Comparison of ENCODE assay signal across 28 mouse cellular contexts in genomic region chr11:54815659-54816058, GRCm38 (mm10). TPM values are rescaled to one million over a fixed set of nuclear protein-coding genes. Genes with fewer than 3 reads are reported as not detected.
"Had no signal": no experiment of that assay in that cellular context is flagged by ENCODE, and none has a peak within 500 bp of the region (broad histone marks: within the 10 kb centered on the region; RNA-seq: fewer than 3 reads in every experiment).

No protein-coding gene starts in this region.

- H3K27ac ChIP-seq: embryonic facial prominence, embryonic 10.5 days; embryonic facial prominence, embryonic 12.5 days; embryonic facial prominence, embryonic 13.5 days; embryonic facial prominence, embryonic 15.5 days; forebrain, embryonic 10.5 days; forebrain, embryonic 12.5 days; forebrain, embryonic 13.5 days; forebrain, embryonic 15.5 days; gastrocnemius, adult 2 months; heart, adult 2 months had no signal

- ATAC-seq: forebrain, embryonic 13.5 days; forebrain, embryonic 14.5 days; forebrain, embryonic 15.5 days; forebrain, embryonic 16.5 days; forebrain, postnatal 0 days had no signal

- H3K4me1 ChIP-seq: embryonic facial prominence, embryonic 12.5 days; embryonic facial prominence, embryonic 13.5 days had no signal

- H3K4me2 ChIP-seq: embryonic facial prominence, embryonic 12.5 days; embryonic facial prominence, embryonic 13.5 days; embryonic facial prominence, embryonic 15.5 days; forebrain, embryonic 12.5 days; forebrain, embryonic 13.5 days; forebrain, embryonic 15.5 days had no signal

- H3K36me3 ChIP-seq: embryonic facial prominence, embryonic 10.5 days; embryonic facial prominence, embryonic 12.5 days; embryonic facial prominence, embryonic 13.5 days; embryonic facial prominence, embryonic 15.5 days; forebrain, embryonic 10.5 days; forebrain, embryonic 12.5 days; forebrain, embryonic 15.5 days had no signal

- H3K4me3 ChIP-seq: embryonic facial prominence, embryonic 10.5 days; embryonic facial prominence, embryonic 12.5 days; embryonic facial prominence, embryonic 13.5 days; embryonic facial prominence, embryonic 15.5 days; erythroblast, embryonic 14.5 days; forebrain, embryonic 10.5 days; forebrain, embryonic 12.5 days; forebrain, embryonic 13.5 days; forebrain, embryonic 15.5 days; gastrocnemius, adult 2 months; heart, adult 2 months had no signal

- H3K27me3 ChIP-seq: embryonic facial prominence, embryonic 12.5 days; embryonic facial prominence, embryonic 13.5 days; embryonic facial prominence, embryonic 15.5 days; forebrain, embryonic 12.5 days; forebrain, embryonic 13.5 days; forebrain, embryonic 15.5 days had no signal

- H3K9ac ChIP-seq: embryonic facial prominence, embryonic 12.5 days; embryonic facial prominence, embryonic 13.5 days; embryonic facial prominence, embryonic 15.5 days; forebrain, embryonic 12.5 days; forebrain, embryonic 13.5 days; forebrain, embryonic 15.5 days; forebrain, postnatal 0 days had no signal

- H3K9me3 ChIP-seq: embryonic facial prominence, embryonic 10.5 days; embryonic facial prominence, embryonic 12.5 days; embryonic facial prominence, embryonic 13.5 days; embryonic facial prominence, embryonic 15.5 days; forebrain, embryonic 12.5 days; forebrain, embryonic 13.5 days; forebrain, embryonic 15.5 days had no signal

- DNase-seq: cerebellum, adult 8-10 months; cerebellum, adult 9-10 months; cerebellum, adult 9-11 months; cerebellum, postnatal 10 days; cerebellum, postnatal 14 days; cerebellum, postnatal 25 days; cerebellum, postnatal 36 days; embryo, embryonic 11 days; forebrain, postnatal 0 days; gastrocnemius, adult 2 months; gastrocnemius, postnatal 10 days; gastrocnemius, postnatal 14 days; gastrocnemius, postnatal 25 days; gastrocnemius, postnatal 36 days; heart, adult 11 months; heart, adult 18-20 months; heart, adult 2 months had no signal

RNA-seq across cellular contexts. Expression of gene Lyrm7, which starts 45.1 kb away (rescaled TPM):
- polyA plus RNA-seq: erythroblast, embryonic 14.5 days had no signal
